Mouse (Mus musculus) cerebellum, adult 2 months (tissue): ENCODE measurements around the gene Fam114a1.

Source experiments
- CTCF ChIP-seq: fragments of 200-500 bp; IDR thresholded peaks from 2 replicates; pipeline ENCODE4 v1.5.1; 2011; ENCODE audit warnings: low read depth, mild to moderate bottlenecking, control low read depth, low read length, moderate library complexity, borderline replicate concordance; ENCODE audit not compliant: insufficient read depth
- POLR2A ChIP-seq: fragments of 200-500 bp; IDR thresholded peaks from 2 replicates; pipeline ENCODE4 v1.6.1; 2011; ENCODE audit warnings: low read length, control low read depth, borderline replicate concordance; ENCODE audit not compliant: insufficient read depth

GRCm38 (mm10) chr5:64977128-64977527, 7.3 kb downstream of the Fam114a1 start:
- TF ChIP-seq CTCF (no peak), POLR2A (no peak)
